21 mouse cellular contexts compared by ENCODE assay signal in the genomic region with DNA sequence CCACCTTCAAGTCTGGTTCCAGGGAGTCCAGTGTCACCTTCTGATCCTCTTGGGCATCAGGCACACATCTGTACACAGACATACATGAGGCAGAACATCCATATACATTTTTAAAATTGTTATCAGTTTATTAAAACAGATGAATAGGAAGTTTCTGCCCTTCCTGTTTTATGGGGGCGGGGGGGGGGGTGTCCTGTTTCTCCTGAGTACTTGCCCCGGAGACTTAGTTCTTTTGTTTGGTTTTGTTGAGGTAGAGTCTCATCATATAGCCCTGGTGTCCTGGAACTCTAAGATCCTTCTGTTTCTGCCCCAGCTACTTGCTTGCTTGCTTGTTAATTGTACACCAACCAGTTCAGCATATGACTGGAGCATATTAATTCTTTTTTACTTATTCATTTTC.
DNase-seq lines count a peak whose midpoint lies in the region; ATAC-seq lines count a peak whose summit lies in the region.
"Had no signal": no experiment of that assay in that cellular context is flagged by ENCODE, and none has a peak within 500 bp of the region (broad histone marks: within the 10 kb centered on the region; RNA-seq: fewer than 3 reads in every experiment).

No protein-coding gene starts in this region.

- no peaks in the 10 kb centered on the region for H3K9me3 ChIP-seq in liver, embryonic 11.5 days (ENCODE audit: control insufficient read depth, low read length)
- H3K9me3 ChIP-seq in liver, embryonic 12.5 days (replicated peaks), result no peaks in the 10 kb centered on the region
- no peaks in the 10 kb centered on the region for H3K9me3 ChIP-seq in liver, embryonic 15.5 days (replicated peaks)
- H3K9me3 ChIP-seq: heart, embryonic 13.5 days had no signal

- peak overlapping the region; percentile 53; the same call in 1 of the 2 replicates for H3K27ac ChIP-seq in liver, embryonic 11.5 days (ENCODE audit: low read depth, low read length)
- H3K27ac ChIP-seq in liver, embryonic 12.5 days, result peak overlapping the region; percentile 78
- H3K27ac ChIP-seq in liver, embryonic 15.5 days (replicated peaks), result peak overlapping the region; percentile 81
- H3K27ac ChIP-seq: gastrocnemius, adult 2 months; heart, embryonic 13.5 days; hindbrain, embryonic 14.5 days had no signal

- no peaks in the 10 kb centered on the region for H3K27me3 ChIP-seq in liver, embryonic 11.5 days (replicated peaks; ENCODE audit: control insufficient read depth, insufficient read depth, low read length)
- no peaks in the 10 kb centered on the region for H3K27me3 ChIP-seq in liver, embryonic 12.5 days (replicated peaks)
- no peaks in the 10 kb centered on the region for H3K27me3 ChIP-seq in liver, embryonic 15.5 days
- H3K27me3 ChIP-seq: heart, embryonic 13.5 days had no signal

- 57% methylated on average over 2 of the region's 2 CpGs for WGBS in liver, embryonic 11.5 days
- WGBS in liver, embryonic 12.5 days (ENCODE audit: insufficient replicate concordance), result 24% methylated on average over 2 of the region's 2 CpGs
- 18% methylated on average over 2 of the region's 2 CpGs for WGBS in liver, embryonic 15.5 days (ENCODE audit: insufficient replicate concordance)

- H3K9ac ChIP-seq in liver, embryonic 11.5 days (ENCODE audit: low read depth, low read length), result no peak overlapping the region
- H3K9ac ChIP-seq in liver, embryonic 12.5 days, result no peak overlapping the region
- no peak overlapping the region for H3K9ac ChIP-seq in liver, embryonic 15.5 days
- H3K9ac ChIP-seq: forebrain, postnatal 0 days; heart, embryonic 13.5 days; hindbrain, embryonic 14.5 days had no signal

- peaks cover 33% of the 10 kb centered on the region for H3K4me1 ChIP-seq in liver, embryonic 11.5 days (replicated peaks; ENCODE audit: control insufficient read depth, insufficient read depth, low read length)
- peaks cover 48% of the 10 kb centered on the region for H3K4me1 ChIP-seq in liver, embryonic 12.5 days
- peaks cover 48% of the 10 kb centered on the region for H3K4me1 ChIP-seq in liver, embryonic 15.5 days (replicated peaks)
- H3K4me1 ChIP-seq: heart, embryonic 13.5 days had no signal

- no peak for DNase-seq in liver, embryonic 11.5 days (ENCODE audit: low spot score)
- DNase-seq in liver (no peak), MN1 (ENCODE audit: low spot score) (no peak)
- DNase-seq in thymus, postnatal 36 days, result no peak
- DNase-seq: adrenal gland, adult 2 months; adrenal gland, postnatal 14 days; cerebellum, adult 11 months; cerebellum, adult 8-10 months; cerebellum, postnatal 14 days; forebrain, postnatal 0 days; gastrocnemius, adult 2 months; gastrocnemius, postnatal 14 days; heart, postnatal 14 days; heart, postnatal 4 days had no signal

- ATAC-seq in liver, embryonic 11.5 days (replicated peaks; ENCODE audit: low FRiP score), result no peak
- ATAC-seq in liver, embryonic 12.5 days, result no peak
- no peak for ATAC-seq in liver, embryonic 15.5 days (ENCODE audit: insufficient read depth)
- no peak for ATAC-seq in erythroblast, adult 5-6 weeks (replicated peaks; ENCODE audit: low FRiP score, poor library complexity, severe bottlenecking)
- ATAC-seq: CD4-positive, CD25-positive, alpha-beta regulatory T cell, adult 4 months; forebrain, embryonic 14.5 days; forebrain, postnatal 0 days had no signal

- no peaks in the 10 kb centered on the region for H3K36me3 ChIP-seq in liver, embryonic 11.5 days (ENCODE audit: control insufficient read depth, insufficient read depth, low read length)
- no peaks in the 10 kb centered on the region for H3K36me3 ChIP-seq in liver, embryonic 12.5 days
- H3K36me3 ChIP-seq in liver, embryonic 15.5 days (replicated peaks), result no peaks in the 10 kb centered on the region
- H3K36me3 ChIP-seq: heart, embryonic 13.5 days had no signal

- no peak overlapping the region for H3K4me2 ChIP-seq in liver, embryonic 11.5 days
- no peak overlapping the region for H3K4me2 ChIP-seq in liver, embryonic 12.5 days
- H3K4me2 ChIP-seq in liver, embryonic 15.5 days, result no peak overlapping the region
- H3K4me2 ChIP-seq: heart, embryonic 13.5 days; hindbrain, embryonic 14.5 days had no signal

- no peak overlapping the region for H3K4me3 ChIP-seq in liver, embryonic 11.5 days (ENCODE audit: low read depth, low read length)
- no peak overlapping the region for H3K4me3 ChIP-seq in liver, embryonic 12.5 days
- no peak overlapping the region for H3K4me3 ChIP-seq in liver, embryonic 15.5 days (replicated peaks)
- H3K4me3 ChIP-seq: gastrocnemius, adult 2 months; heart, embryonic 13.5 days had no signal
